In genomic region chr8:110140770-110141169, GRCm38 (mm10) we compare ENCODE assay signal across 26 mouse cellular contexts. TPM values are rescaled to one million over a fixed set of nuclear protein-coding genes. Genes with fewer than 3 reads are reported as not detected.
DNase-seq lines count a peak whose midpoint lies in the region; ATAC-seq lines count a peak whose summit lies in the region.
"Had no signal": no experiment of that assay in that cellular context is flagged by ENCODE, and none has a peak within 500 bp of the region (broad histone marks: within the 10 kb centered on the region; RNA-seq: fewer than 3 reads in every experiment).

No protein-coding gene starts in this region.

- H3K4me3 ChIP-seq in kidney, embryonic 16.5 days (ENCODE audit: low read length), result no peak overlapping the region
- H3K4me3 ChIP-seq: embryonic facial prominence, embryonic 13.5 days; forebrain, embryonic 12.5 days; gastrocnemius, adult 2 months; heart, embryonic 12.5 days; hindbrain, embryonic 10.5 days; hindbrain, embryonic 15.5 days had no signal

- 43% methylated on average over 4 of the region's 4 CpGs for WGBS in kidney, embryonic 16.5 days

- H3K4me2 ChIP-seq in kidney, embryonic 16.5 days (replicated peaks; ENCODE audit: low read depth, low read length), result no peak overlapping the region
- H3K4me2 ChIP-seq: embryonic facial prominence, embryonic 13.5 days; forebrain, embryonic 12.5 days; heart, embryonic 12.5 days; hindbrain, embryonic 15.5 days had no signal

- no peak for DNase-seq in cerebellum, adult 8-10 months
- DNase-seq in left cerebral cortex, postnatal 4 days, result peak; percentile 29
- no peak for DNase-seq in left cerebral cortex, adult 18-20 months (ENCODE audit: low spot score in 2 of 2)
- DNase-seq in cerebellum, postnatal 10 days, result peak; percentile 76 to 77
- no peak for DNase-seq in urinary bladder, postnatal 4 days (ENCODE audit: low spot score in 2 of 2)
- DNase-seq: adrenal gland, postnatal 10 days; B cell, adult 2 months; forebrain, postnatal 0 days; gastrocnemius, adult 2 months; gastrocnemius, postnatal 25 days had no signal

- intact Hi-C loops in left cerebral cortex, postnatal 4 days (cut with DNase I), result no loop called here

- no peaks in the 10 kb centered on the region for H3K4me1 ChIP-seq in kidney, embryonic 16.5 days (ENCODE audit: insufficient read depth, low read length)
- H3K4me1 ChIP-seq: embryonic facial prominence, embryonic 13.5 days; forebrain, embryonic 12.5 days; heart, embryonic 12.5 days; hindbrain, embryonic 15.5 days had no signal

- H3K27me3 ChIP-seq in kidney, embryonic 16.5 days (ENCODE audit: insufficient read depth, low read length), result no peaks in the 10 kb centered on the region
- H3K27me3 ChIP-seq: forebrain, embryonic 12.5 days; hindbrain, embryonic 15.5 days had no signal

- no peaks in the 10 kb centered on the region for H3K36me3 ChIP-seq in kidney, embryonic 16.5 days (ENCODE audit: insufficient read depth, low read length)
- H3K36me3 ChIP-seq: embryonic facial prominence, embryonic 13.5 days; forebrain, embryonic 12.5 days; G1E; heart, embryonic 12.5 days; hindbrain, embryonic 10.5 days; hindbrain, embryonic 15.5 days had no signal

- no peaks in the 10 kb centered on the region for H3K9me3 ChIP-seq in kidney, embryonic 16.5 days (ENCODE audit: low read length)
- H3K9me3 ChIP-seq: embryonic facial prominence, embryonic 13.5 days; forebrain, embryonic 12.5 days; heart, embryonic 12.5 days; hindbrain, embryonic 10.5 days; hindbrain, embryonic 15.5 days had no signal

- no peak overlapping the region for H3K27ac ChIP-seq in kidney, embryonic 16.5 days (ENCODE audit: low read length)
- H3K27ac ChIP-seq: embryonic facial prominence, embryonic 13.5 days; forebrain, embryonic 12.5 days; gastrocnemius, adult 2 months; hindbrain, embryonic 10.5 days; hindbrain, embryonic 15.5 days had no signal

- ATAC-seq in cerebellum, adult (ENCODE audit: insufficient number of reproducible peaks, low FRiP score, low TSS enrichment), result peak; percentile 73
- ATAC-seq in kidney, embryonic 16.5 days (ENCODE audit: low FRiP score, low TSS enrichment), result no peak
- ATAC-seq: CD4-positive, CD25-positive, alpha-beta regulatory T cell, adult 4 months; forebrain, postnatal 0 days; inflammation-experienced regulatory T-cells, adult 6 months; intestine, postnatal 0 days had no signal

- no peak overlapping the region for H3K9ac ChIP-seq in kidney, embryonic 16.5 days (replicated peaks; ENCODE audit: low read length)
- H3K9ac ChIP-seq: embryonic facial prominence, embryonic 13.5 days; forebrain, embryonic 12.5 days; forebrain, postnatal 0 days; heart, embryonic 12.5 days; hindbrain, embryonic 15.5 days had no signal

RNA-seq across cellular contexts. Expression of gene Calb2, which starts 27.2 kb away (rescaled TPM):
- total RNA-seq in left cerebral cortex, postnatal 4 days (2021), result 10 to 100 TPM; 25.8 to 44.1 TPM
- 10 to 100 TPM; 19.4 to 22.1 TPM for total RNA-seq in left cerebral cortex, adult 18-20 months (2021)
- polyA plus RNA-seq in kidney, embryonic 16.5 days (2015; fragmentation: Nextera tagmentation; extraction: Ambion mirVana), result 0.36 TPM in 1 of 2 replicates, not detected in the other
- total RNA-seq: G1E; gastrocnemius, adult 2 months; gastrocnemius, postnatal 25 days; granulocyte monocyte progenitor cell, adult 5-6 weeks; heart, adult 8-10 months; heart, postnatal 25 days had no signal
- polyA plus RNA-seq: CD4-positive, CD25-positive, alpha-beta regulatory T cell, adult 4 months; G1E; inflammation-experienced regulatory T-cells, adult 6 months had no signal

RNA-seq across cellular contexts. Expression of gene Gm17720, which starts 38.2 kb away (rescaled TPM):
- not detected for total RNA-seq in left cerebral cortex, postnatal 4 days (2021)
- not detected for total RNA-seq in left cerebral cortex, adult 18-20 months (2021)
- not detected in 2 replicates for polyA plus RNA-seq in kidney, embryonic 16.5 days (2015; fragmentation: Nextera tagmentation; extraction: Ambion mirVana)
- total RNA-seq: adrenal gland, postnatal 10 days; adrenal gland, postnatal 4 days; forebrain, postnatal 0 days; G1E; gastrocnemius, adult 2 months; gastrocnemius, postnatal 25 days; granulocyte monocyte progenitor cell, adult 5-6 weeks; heart, adult 8-10 months; heart, postnatal 25 days had no signal
- polyA plus RNA-seq: CD4-positive, CD25-positive, alpha-beta regulatory T cell, adult 4 months; embryonic facial prominence, embryonic 13.5 days; forebrain, embryonic 12.5 days; forebrain, postnatal 0 days; G1E; heart, embryonic 12.5 days; heart, embryonic 16.5 days; hindbrain, embryonic 10.5 days; hindbrain, embryonic 15.5 days; inflammation-experienced regulatory T-cells, adult 6 months; intestine, postnatal 0 days had no signal

RNA-seq across cellular contexts. Expression of gene Gm21964, which starts 39.8 kb away (rescaled TPM):
- not detected for total RNA-seq in left cerebral cortex, postnatal 4 days (2021)
- not detected for total RNA-seq in left cerebral cortex, adult 18-20 months (2021)
- not detected in 2 replicates for polyA plus RNA-seq in kidney, embryonic 16.5 days (2015; fragmentation: Nextera tagmentation; extraction: Ambion mirVana)
- total RNA-seq: adrenal gland, postnatal 10 days; adrenal gland, postnatal 4 days; forebrain, postnatal 0 days; G1E; gastrocnemius, adult 2 months; gastrocnemius, postnatal 25 days; granulocyte monocyte progenitor cell, adult 5-6 weeks; heart, adult 8-10 months; heart, postnatal 25 days had no signal
- polyA plus RNA-seq: CD4-positive, CD25-positive, alpha-beta regulatory T cell, adult 4 months; embryonic facial prominence, embryonic 13.5 days; forebrain, embryonic 12.5 days; forebrain, postnatal 0 days; G1E; heart, embryonic 12.5 days; heart, embryonic 16.5 days; hindbrain, embryonic 10.5 days; hindbrain, embryonic 15.5 days; inflammation-experienced regulatory T-cells, adult 6 months; intestine, postnatal 0 days had no signal

Comparison
In these comparisons a context has a peak if more than half of its experiments do, and no peak if none do; other contexts are left out.
1. DNase-seq: peak in left cerebral cortex, postnatal 4 days (single experiment) and cerebellum, postnatal 10 days (2 of 2); none in cerebellum, adult 8-10 months (single experiment), left cerebral cortex, adult 18-20 months (0 of 2) and urinary bladder, postnatal 4 days (0 of 2).